In genomic region chr2:172978131-172978633, GRCm38 (mm10) we compare ENCODE assay signal across 12 mouse cellular contexts. TPM values are rescaled to one million over a fixed set of nuclear protein-coding genes. Genes with fewer than 3 reads are reported as not detected.
DNase-seq lines count a peak whose midpoint lies in the region; ATAC-seq lines count a peak whose summit lies in the region.
"Had no signal": no experiment of that assay in that cellular context is flagged by ENCODE, and none has a peak within 500 bp of the region (broad histone marks: within the 10 kb centered on the region; RNA-seq: fewer than 3 reads in every experiment).

No protein-coding gene starts in this region.

- no peaks in the 10 kb centered on the region for H3K27me3 ChIP-seq in forebrain, embryonic 11.5 days (ENCODE audit: control insufficient read depth, insufficient read depth, low read length)
- no peaks in the 10 kb centered on the region for H3K27me3 ChIP-seq in forebrain, embryonic 15.5 days
- peaks cover 2% of the 10 kb centered on the region for H3K27me3 ChIP-seq in megakaryocyte, embryonic 14.5 days (replicated peaks)
- peaks cover 7% of the 10 kb centered on the region; the same call in 1 of the 2 replicates for H3K27me3 ChIP-seq in limb, embryonic 10.5 days (ENCODE audit: low read depth, poor library complexity, severe bottlenecking)
- H3K27me3 ChIP-seq: midbrain, embryonic 12.5 days had no signal

- peaks cover 13% of the 10 kb centered on the region for H3K4me1 ChIP-seq in forebrain, embryonic 11.5 days (replicated peaks; ENCODE audit: control insufficient read depth, insufficient read depth, low read length)
- peaks cover 15% of the 10 kb centered on the region for H3K4me1 ChIP-seq in forebrain, embryonic 15.5 days
- H3K4me1 ChIP-seq in megakaryocyte, embryonic 14.5 days = peaks cover 34% of the 10 kb centered on the region
- peaks cover 40% of the 10 kb centered on the region for H3K4me1 ChIP-seq in limb, embryonic 10.5 days

- no peaks in the 10 kb centered on the region for H3K9me3 ChIP-seq in forebrain, embryonic 11.5 days (ENCODE audit: control insufficient read depth, low read length)
- no peaks in the 10 kb centered on the region for H3K9me3 ChIP-seq in forebrain, embryonic 15.5 days
- H3K9me3 ChIP-seq in megakaryocyte, embryonic 14.5 days = peaks cover 5% of the 10 kb centered on the region
- no peaks in the 10 kb centered on the region for H3K9me3 ChIP-seq in limb, embryonic 10.5 days (replicated peaks)

- DNase-seq in forebrain, embryonic 11.5 days (ENCODE audit: low spot score) = no peak
- peak; percentile 42 for DNase-seq in T-cell, adult 2 months (ENCODE audit: low spot score)
- DNase-seq in limb, embryonic 10.5 days (ENCODE audit: low spot score) = no peak
- DNase-seq in layer of hippocampus, adult 8-10 months (ENCODE audit: low spot score in 2 of 2) = no peak
- DNase-seq in kidney, postnatal 36 days = no peak
- DNase-seq: heart, postnatal 36 days; kidney, postnatal 10 days had no signal

- H3K4me3 ChIP-seq in forebrain, embryonic 11.5 days (ENCODE audit: low read depth, low read length) = no peak overlapping the region
- H3K4me3 ChIP-seq in forebrain, embryonic 15.5 days = no peak overlapping the region
- H3K4me3 ChIP-seq in megakaryocyte, embryonic 14.5 days (replicated peaks) = peak overlapping the region; percentile 91
- no peak overlapping the region for H3K4me3 ChIP-seq in limb, embryonic 10.5 days

- H3K27ac ChIP-seq in forebrain, embryonic 11.5 days (ENCODE audit: low read depth, low read length) = 0 out of 2 replicates have a peak overlapping the region, but pooled peaks have one; percentile 48
- H3K27ac ChIP-seq in forebrain, embryonic 15.5 days (replicated peaks) = no peak overlapping the region
- 0 out of 2 replicates have a peak overlapping the region, but pooled peaks have one; percentile 80 for H3K27ac ChIP-seq in limb, embryonic 10.5 days
- H3K27ac ChIP-seq: midbrain, embryonic 12.5 days had no signal

- no peak overlapping the region for H3K9ac ChIP-seq in forebrain, embryonic 11.5 days (ENCODE audit: low read length)
- no peak overlapping the region for H3K9ac ChIP-seq in forebrain, embryonic 15.5 days (replicated peaks)

- no peak overlapping the region for H3K4me2 ChIP-seq in forebrain, embryonic 11.5 days (ENCODE audit: low read depth, low read length, severe bottlenecking)
- H3K4me2 ChIP-seq in forebrain, embryonic 15.5 days (replicated peaks) = no peak overlapping the region

- ATAC-seq in forebrain, embryonic 11.5 days (replicated peaks; ENCODE audit: low FRiP score) = no peak
- no peak for ATAC-seq in forebrain, embryonic 15.5 days (replicated peaks)
- no peak for ATAC-seq in megakaryocyte, adult 5-6 weeks (ENCODE audit: poor library complexity, severe bottlenecking)

- no peaks in the 10 kb centered on the region for H3K36me3 ChIP-seq in forebrain, embryonic 11.5 days (ENCODE audit: control insufficient read depth, insufficient read depth, low read length)
- no peaks in the 10 kb centered on the region for H3K36me3 ChIP-seq in forebrain, embryonic 15.5 days
- peaks cover 3% of the 10 kb centered on the region for H3K36me3 ChIP-seq in megakaryocyte, embryonic 14.5 days (replicated peaks; ENCODE audit: low read length)
- H3K36me3 ChIP-seq in limb, embryonic 10.5 days = no peaks in the 10 kb centered on the region
- H3K36me3 ChIP-seq: midbrain, embryonic 12.5 days had no signal

- WGBS in forebrain, embryonic 11.5 days = 53% methylated on average over 4 of the region's 4 CpGs
- WGBS in forebrain, embryonic 15.5 days = 50% methylated on average over 4 of the region's 4 CpGs
- 59% methylated on average over 4 of the region's 4 CpGs for WGBS in limb, embryonic 10.5 days

RNA-seq across cellular contexts. Expression of gene Spo11, which starts 0.7 kb away (rescaled TPM):
- 0.47 and 0.71 TPM in 2 replicates for polyA plus RNA-seq in forebrain, embryonic 11.5 days (2014; fragmentation: Nextera tagmentation; extraction: Ambion mirVana)
- 0.46 and 0.97 TPM in 2 replicates for polyA plus RNA-seq in forebrain, embryonic 15.5 days (2015; fragmentation: Nextera tagmentation; extraction: Ambion mirVana)
- not detected in 2 replicates for polyA plus RNA-seq in megakaryocyte, embryonic 14.5 days (2012; ENCODE audit: insufficient read depth, low replicate concordance)
- total RNA-seq in megakaryocyte, adult 5-6 weeks (2015) = 0.64 and 1.0 TPM in 2 replicates
- 0.04 TPM in 1 of 2 replicates, not detected in the other for total RNA-seq in megakaryocyte, adult 5-6 weeks (2017)
- 0.36 and 0.79 TPM in 2 replicates for polyA plus RNA-seq in limb, embryonic 10.5 days (2016; fragmentation: Nextera tagmentation; extraction: Ambion mirVana)
- total RNA-seq in layer of hippocampus, adult 8-10 months (2022) = under 1 TPM in 3 of 4 experiments, not detected in 1; 0.14 to 0.56 (median 0.14) TPM
- total RNA-seq: heart, postnatal 36 days had no signal
- polyA plus RNA-seq: liver, adult 2 months had no signal

RNA-seq across cellular contexts. Expression of gene Rae1, which starts 21.7 kb away (rescaled TPM):
- 147 and 148 TPM in 2 replicates for polyA plus RNA-seq in forebrain, embryonic 11.5 days (2014; fragmentation: Nextera tagmentation; extraction: Ambion mirVana)
- 162 and 163 TPM in 2 replicates for polyA plus RNA-seq in forebrain, embryonic 15.5 days (2015; fragmentation: Nextera tagmentation; extraction: Ambion mirVana)
- 26.3 and 89.2 TPM in 2 replicates for polyA plus RNA-seq in megakaryocyte, embryonic 14.5 days (2012; ENCODE audit: insufficient read depth, low replicate concordance)
- total RNA-seq in megakaryocyte, adult 5-6 weeks (2015) = 53.2 and 72.9 TPM in 2 replicates
- 42.4 and 54.3 TPM in 2 replicates for total RNA-seq in megakaryocyte, adult 5-6 weeks (2017)
- 179 and 196 TPM in 2 replicates for polyA plus RNA-seq in limb, embryonic 10.5 days (2016; fragmentation: Nextera tagmentation; extraction: Ambion mirVana)
- 10 to 100 TPM; 77.5 to 82.0 (median 79.3) TPM for total RNA-seq in layer of hippocampus, adult 8-10 months (2022)

RNA-seq across cellular contexts. Expression of gene Bmp7, which starts 38.1 kb away (rescaled TPM):
- polyA plus RNA-seq in forebrain, embryonic 11.5 days (2014; fragmentation: Nextera tagmentation; extraction: Ambion mirVana) = 18.8 and 20.7 TPM in 2 replicates
- polyA plus RNA-seq in forebrain, embryonic 15.5 days (2015; fragmentation: Nextera tagmentation; extraction: Ambion mirVana) = 8.4 and 9.5 TPM in 2 replicates
- not detected in 2 replicates for polyA plus RNA-seq in megakaryocyte, embryonic 14.5 days (2012; ENCODE audit: insufficient read depth, low replicate concordance)
- total RNA-seq in megakaryocyte, adult 5-6 weeks (2015) = 0.43 TPM in 1 of 2 replicates, not detected in the other
- 0.04 and 0.37 TPM in 2 replicates for total RNA-seq in megakaryocyte, adult 5-6 weeks (2017)
- 31.3 and 39.5 TPM in 2 replicates for polyA plus RNA-seq in limb, embryonic 10.5 days (2016; fragmentation: Nextera tagmentation; extraction: Ambion mirVana)
- total RNA-seq in layer of hippocampus, adult 8-10 months (2022) = 1 to 10 TPM; 7.1 to 9.8 (median 8.6) TPM

RNA-seq across cellular contexts. Expression of gene Rbm38, which starts 42.1 kb away (rescaled TPM):
- polyA plus RNA-seq in forebrain, embryonic 11.5 days (2014; fragmentation: Nextera tagmentation; extraction: Ambion mirVana) = 111 and 115 TPM in 2 replicates
- polyA plus RNA-seq in forebrain, embryonic 15.5 days (2015; fragmentation: Nextera tagmentation; extraction: Ambion mirVana) = 24.0 and 27.4 TPM in 2 replicates
- polyA plus RNA-seq in megakaryocyte, embryonic 14.5 days (2012; ENCODE audit: insufficient read depth, low replicate concordance) = 1,149 and 2,622 TPM in 2 replicates
- total RNA-seq in megakaryocyte, adult 5-6 weeks (2015) = 124 and 143 TPM in 2 replicates
- total RNA-seq in megakaryocyte, adult 5-6 weeks (2017) = 43.2 and 59.0 TPM in 2 replicates
- polyA plus RNA-seq in limb, embryonic 10.5 days (2016; fragmentation: Nextera tagmentation; extraction: Ambion mirVana) = 74.1 and 97.5 TPM in 2 replicates
- total RNA-seq in layer of hippocampus, adult 8-10 months (2022) = 1 to 10 TPM; 3.1 to 6.3 (median 4.6) TPM
